8 mouse cellular contexts compared by ENCODE assay signal in the genomic region with DNA sequence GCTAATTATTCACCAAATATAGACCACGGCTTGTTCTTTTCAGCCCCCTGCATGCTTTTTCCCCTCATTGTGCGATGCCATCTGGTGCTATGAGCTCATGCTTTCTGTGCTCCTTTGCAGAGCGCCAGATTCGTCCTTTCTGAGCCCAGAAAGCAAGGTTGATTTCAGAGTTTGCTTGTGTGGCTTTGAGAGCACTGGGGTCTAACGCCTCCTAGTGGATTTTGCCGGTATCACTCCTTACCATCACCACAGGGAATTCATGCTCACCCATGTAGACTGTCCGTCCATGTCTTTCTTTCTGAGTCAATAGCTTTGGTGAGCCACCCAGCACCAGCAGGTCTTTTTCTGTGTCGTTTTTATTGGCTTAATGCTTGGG. TPM values are rescaled to one million over a fixed set of nuclear protein-coding genes. Genes with fewer than 3 reads are reported as not detected.
A peak's percentile ranks its signal among the peaks of the same experiment; 100 is the strongest.
DNase-seq lines count a peak whose midpoint lies in the region; ATAC-seq and TF ChIP-seq lines count a peak whose summit lies in the region.

No protein-coding gene starts in this region.

- WGBS in hindbrain, embryonic 12.5 days: 10% methylated on average over 8 of the region's 8 CpGs
- 11% methylated on average over 8 of the region's 8 CpGs for WGBS in lung, postnatal 0 days

- H3K27me3 ChIP-seq in hindbrain, embryonic 12.5 days: no peaks in the 10 kb centered on the region
- no peaks in the 10 kb centered on the region for H3K27me3 ChIP-seq in lung, postnatal 0 days (replicated peaks; ENCODE audit: insufficient read depth, low read length)

- no peak for TF ChIP-seq EP300 in lung, postnatal 0 days (IDR thresholded peaks at IDR 0.05)

- TF ChIP-seq CTCF in lung, postnatal 0 days (IDR thresholded peaks at IDR 0.05): peak; percentile 96

- H3K27ac ChIP-seq in hindbrain, embryonic 12.5 days: 0 out of 2 replicates have a peak overlapping the region, but pooled peaks have one; percentile 12
- H3K27ac ChIP-seq in lung, postnatal 0 days (ENCODE audit: low read length): no peak overlapping the region

- H3K4me3 ChIP-seq in hindbrain, embryonic 12.5 days: no peak overlapping the region
- no peak overlapping the region for H3K4me3 ChIP-seq in lung, postnatal 0 days (ENCODE audit: low read depth, low read length)

- DNase-seq in adipocyte (ENCODE audit: low spot score): peak; percentile 83
- peak; percentile 99 for DNase-seq in cerebellum, adult 9-10 months
- DNase-seq in frontal cortex, postnatal 10 days (ENCODE audit: low spot score in 2 of 2): peak; percentile 73 to 83
- DNase-seq in layer of hippocampus, adult 9-11 months: peak; percentile 93
- DNase-seq in lung, postnatal 0 days (ENCODE audit: low spot score): peak; percentile 81
- peak; percentile 50 for DNase-seq in retina, adult 2 months (ENCODE audit: low read depth, low spot score)

- peak; percentile 79 for ATAC-seq in hindbrain, embryonic 12.5 days (ENCODE audit: low FRiP score)
- ATAC-seq in lung, postnatal 0 days: peak; percentile 41
- ATAC-seq in inflammation-experienced regulatory T-cells, adult 6 months: no peak

- peaks cover 9% of the 10 kb centered on the region for H3K4me1 ChIP-seq in hindbrain, embryonic 12.5 days
- peaks cover 8% of the 10 kb centered on the region; the same call in 1 of the 2 replicates for H3K4me1 ChIP-seq in lung, postnatal 0 days (ENCODE audit: insufficient read depth, low read depth, low read length)

- H3K9ac ChIP-seq in hindbrain, embryonic 12.5 days: no peak overlapping the region
- H3K9ac ChIP-seq in lung, postnatal 0 days (replicated peaks; ENCODE audit: low read depth): no peak overlapping the region

- no peak overlapping the region for H3K4me2 ChIP-seq in hindbrain, embryonic 12.5 days (replicated peaks)
- H3K4me2 ChIP-seq in lung, postnatal 0 days (replicated peaks; ENCODE audit: low read depth, low read length): no peak overlapping the region

- H3K36me3 ChIP-seq in hindbrain, embryonic 12.5 days: no peaks in the 10 kb centered on the region
- no peaks in the 10 kb centered on the region for H3K36me3 ChIP-seq in lung, postnatal 0 days (ENCODE audit: insufficient read depth, low read length)

- no peaks in the 10 kb centered on the region for H3K9me3 ChIP-seq in hindbrain, embryonic 12.5 days (replicated peaks)
- no peaks in the 10 kb centered on the region for H3K9me3 ChIP-seq in lung, postnatal 0 days (ENCODE audit: low read length)

RNA-seq across cellular contexts. Expression of gene Tmem178, which starts 38.0 kb away (rescaled TPM):
- 23.1 and 23.7 TPM in 2 replicates for polyA plus RNA-seq in hindbrain, embryonic 12.5 days (2016; fragmentation: Nextera tagmentation; extraction: Ambion mirVana)
- 21.6 and 23.1 TPM in 2 replicates for polyA plus RNA-seq in lung, postnatal 0 days (2015; fragmentation: Nextera tagmentation; extraction: Ambion mirVana)
- not detected for polyA plus RNA-seq in inflammation-experienced regulatory T-cells, adult 6 months (2017; shearing (Covaris generic))

Comparison
In these comparisons a context has a peak if more than half of its experiments do, and no peak if none do; other contexts are left out.
1. RNA of gene Tmem178, which starts 38.0 kb away (polyA plus RNA-seq): 23.1 to 23.7 TPM in hindbrain, embryonic 12.5 days and 21.6 to 23.1 TPM in lung, postnatal 0 days; not detected in inflammation-experienced regulatory T-cells, adult 6 months; every median in the first group is over 10 times any median in the second.
2. Peak in every context shown above with its lines, with median percentiles within 50 percentile points of each other: DNase-seq.